Mouse (Mus musculus): ENCODE measurements at regions not wholly inside any gene's neighbourhood (a gene's known extent, or its start where the extent isn't known, plus 50 kb on each side); places are given as distances from the start of the nearest gene placed in this dataset.
"Not testable (repeated sequence)": the region's sequence is repeated elsewhere in the genome, so short reads cannot be mapped to it uniquely, and the experiment has no call there.

GRCm38 (mm10) chr8:34670930-34671715 is 559.6 kb upstream of the Gm10131 start:
- TF ChIP-seq CTCF (IDR thresholded peaks at IDR 0.05; ENCODE audit: low read depth, low read length) (no peak), POLR2A (IDR thresholded peaks at IDR 0.05; ENCODE audit: borderline replicate concordance, low read depth, low read length) (no peak)
- peak overlapping the region; percentile 77 for H3K27ac ChIP-seq (ENCODE audit: insufficient read depth, low read depth, low read length)
- peaks cover 41% of the 10 kb centered on the region for H3K4me1 ChIP-seq (ENCODE audit: control insufficient read depth, insufficient read depth, low read length)
- H3K4me3 ChIP-seq (ENCODE audit: insufficient read depth, low read length) = peak overlapping the region; percentile 3; the same call in 1 of the 2 replicates

- Histone ChIP-seq H3K27ac (ENCODE audit: insufficient read depth, low read depth, low read length) (peak overlapping the region; percentile 62), H3K4me3 (ENCODE audit: insufficient read depth, low read length) (no peak overlapping the region), H3K4me1 (ENCODE audit: control insufficient read depth, insufficient read depth, low read length) (peaks cover 36% of the 10 kb centered on the region)
- TF ChIP-seq POLR2A (IDR thresholded peaks at IDR 0.05; ENCODE audit: borderline replicate concordance, low read depth, low read length) (no peak), CTCF (IDR thresholded peaks at IDR 0.05; ENCODE audit: low read depth, low read length) (no peak)
These were observed 557.6 kb upstream of the Gm10131 start for GRCm38 (mm10) chr8:34669146-34669545.

GRCm38 (mm10) chr8:34664429-34664828 is 552.9 kb upstream of the Gm10131 start:
- Histone ChIP-seq H3K27ac (ENCODE audit: insufficient read depth, low read depth, low read length) (no peak overlapping the region), H3K4me3 (ENCODE audit: insufficient read depth, low read length) (no peak overlapping the region)
- no peak for TF ChIP-seq POLR2A (IDR thresholded peaks at IDR 0.05; ENCODE audit: borderline replicate concordance, low read depth, low read length)
- no peak for TF ChIP-seq CTCF (IDR thresholded peaks at IDR 0.05; ENCODE audit: low read depth, low read length)

GRCm38 (mm10) chr8:34662532-34662931 is 551.0 kb upstream of the Gm10131 start:
- Histone ChIP-seq H3K27ac (ENCODE audit: insufficient read depth, low read depth, low read length) (no peak overlapping the region), H3K4me1 (ENCODE audit: control insufficient read depth, insufficient read depth, low read length) (peaks cover 5% of the 10 kb centered on the region), H3K4me3 (ENCODE audit: insufficient read depth, low read length) (no peak overlapping the region)
- no peak for TF ChIP-seq POLR2A (IDR thresholded peaks at IDR 0.05; ENCODE audit: borderline replicate concordance, low read depth, low read length)
- no peak for TF ChIP-seq CTCF (IDR thresholded peaks at IDR 0.05; ENCODE audit: low read depth, low read length)

More at GRCm38 (mm10) chr8:34664429-34664828, 552.9 kb upstream of the Gm10131 start:
- peaks cover 8% of the 10 kb centered on the region for H3K4me1 ChIP-seq (ENCODE audit: control insufficient read depth, insufficient read depth, low read length)

- Histone ChIP-seq H3K27ac (ENCODE audit: insufficient read depth, low read depth, low read length) (no peak overlapping the region), H3K4me3 (ENCODE audit: insufficient read depth, low read length) (no peak overlapping the region), H3K4me1 (ENCODE audit: control insufficient read depth, insufficient read depth, low read length) (peaks cover 4% of the 10 kb centered on the region)
- TF ChIP-seq CTCF (IDR thresholded peaks at IDR 0.05; ENCODE audit: low read depth, low read length) (no peak), POLR2A (IDR thresholded peaks at IDR 0.05; ENCODE audit: borderline replicate concordance, low read depth, low read length) (no peak)
These were observed 540.2 kb upstream of the Gm10131 start for GRCm38 (mm10) chr8:34651750-34652149.

- H3K4me3 ChIP-seq (ENCODE audit: insufficient read depth, low read length); H3K27ac ChIP-seq (ENCODE audit: insufficient read depth, low read depth, low read length): not testable (repeated sequence)
- H3K4me1 ChIP-seq (ENCODE audit: control insufficient read depth, insufficient read depth, low read length) = peaks cover 11% of the 10 kb centered on the region
These were observed 516.7 kb upstream of the Gm10131 start for GRCm38 (mm10) chr8:34628221-34628620.

GRCm38 (mm10) chr8:34625670-34626069 is 514.1 kb upstream of the Gm10131 start:
- H3K4me3 ChIP-seq (ENCODE audit: insufficient read depth, low read length) = no peak overlapping the region
- peaks cover 20% of the 10 kb centered on the region for H3K4me1 ChIP-seq (ENCODE audit: control insufficient read depth, insufficient read depth, low read length)
- no peak overlapping the region for H3K27ac ChIP-seq (ENCODE audit: insufficient read depth, low read depth, low read length)
- TF ChIP-seq POLR2A (IDR thresholded peaks at IDR 0.05; ENCODE audit: borderline replicate concordance, low read depth, low read length) (no peak), CTCF (IDR thresholded peaks at IDR 0.05; ENCODE audit: low read depth, low read length) (no peak)

GRCm38 (mm10) chr8:34623783-34624182 is 512.2 kb upstream of the Gm10131 start:
- H3K27ac ChIP-seq (ENCODE audit: insufficient read depth, low read depth, low read length) = peak overlapping the region; percentile 81
- H3K4me3 ChIP-seq (ENCODE audit: insufficient read depth, low read length) = no peak overlapping the region
- no peak for TF ChIP-seq CTCF (IDR thresholded peaks at IDR 0.05; ENCODE audit: low read depth, low read length)
- TF ChIP-seq POLR2A (IDR thresholded peaks at IDR 0.05; ENCODE audit: borderline replicate concordance, low read depth, low read length) = no peak
- peaks cover 20% of the 10 kb centered on the region for H3K4me1 ChIP-seq (ENCODE audit: control insufficient read depth, insufficient read depth, low read length)

GRCm38 (mm10) chr8:34622177-34623114 is 510.9 kb upstream of the Gm10131 start:
- Histone ChIP-seq H3K4me3 (ENCODE audit: insufficient read depth, low read length) (peak overlapping the region; percentile 37), H3K4me1 (ENCODE audit: control insufficient read depth, insufficient read depth, low read length) (peaks cover 20% of the 10 kb centered on the region), H3K27ac (ENCODE audit: insufficient read depth, low read depth, low read length) (peak overlapping the region; percentile 69)
- no peak for TF ChIP-seq POLR2A (IDR thresholded peaks at IDR 0.05; ENCODE audit: borderline replicate concordance, low read depth, low read length)
- no peak for TF ChIP-seq CTCF (IDR thresholded peaks at IDR 0.05; ENCODE audit: low read depth, low read length)

- TF ChIP-seq POLR2A (IDR thresholded peaks at IDR 0.05; ENCODE audit: borderline replicate concordance, low read depth, low read length) (no peak), CTCF (IDR thresholded peaks at IDR 0.05; ENCODE audit: low read depth, low read length) (no peak)
- H3K4me3 ChIP-seq (ENCODE audit: insufficient read depth, low read length) = no peak overlapping the region
- no peak overlapping the region for H3K27ac ChIP-seq (ENCODE audit: insufficient read depth, low read depth, low read length)
- H3K4me1 ChIP-seq (ENCODE audit: control insufficient read depth, insufficient read depth, low read length) = peaks cover 11% of the 10 kb centered on the region
These were observed 506.5 kb upstream of the Gm10131 start for GRCm38 (mm10) chr8:34618046-34618445.
